Mouse (Mus musculus) hindbrain, embryonic 16.5 days (tissue): ENCODE results near the gene Ptprd. TPM values are rescaled to one million over a fixed set of nuclear protein-coding genes. Genes with fewer than 3 reads are reported as not detected.

Source experiments
- ATAC-seq: fragments of 200-750 bp; cut with Nextera tagmentation; 2 replicates; pipeline ENCODE4 v1.8.0; 2017; ENCODE audit warnings: moderate TSS enrichment, moderate library complexity
- H3K27ac ChIP-seq: fragments of 300-500 bp; sonication (generic); 2 replicates; pipeline ENCODE4 v1.5.1; 2014; ENCODE audit warnings: low read depth, mild to moderate bottlenecking, control low read depth, low read length, moderate library complexity
- H3K27me3 ChIP-seq: fragments of 300-500 bp; sonication (generic); replicated peaks from 2 replicates; pipeline ENCODE4 v1.6.1; 2014; ENCODE audit warnings: low read length; ENCODE audit not compliant: control insufficient read depth, insufficient read depth
- H3K36me3 ChIP-seq: fragments of 300-500 bp; sonication (generic); 2 replicates; pipeline ENCODE4 v1.6.1; 2014; ENCODE audit warnings: mild to moderate bottlenecking, low read length, moderate library complexity, mixed read lengths; ENCODE audit not compliant: control insufficient read depth, insufficient read depth
- H3K4me1 ChIP-seq: fragments of 300-500 bp; sonication (generic); 2 replicates; pipeline ENCODE4 v1.6.1; 2014; ENCODE audit warnings: low read depth, low read length; ENCODE audit not compliant: control insufficient read depth, insufficient read depth
- H3K4me2 ChIP-seq: fragments of 300-500 bp; sonication (generic); 2 replicates; pipeline ENCODE4 v1.6.1; 2014; ENCODE audit warnings: mild to moderate bottlenecking, low read length, control low read depth, moderate library complexity
- H3K4me3 ChIP-seq: fragments of 300-500 bp; sonication (generic); 2 replicates; pipeline ENCODE4 v1.5.1; 2014; ENCODE audit warnings: mild to moderate bottlenecking, low read length, control low read depth, moderate library complexity
- H3K9ac ChIP-seq: fragments of 300-500 bp; sonication (generic); 2 replicates; pipeline ENCODE4 v1.6.1; 2014; ENCODE audit warnings: low read depth, mild to moderate bottlenecking, control low read depth, low read length, moderate library complexity
- H3K9me3 ChIP-seq: fragments of 300-500 bp; sonication (generic); 2 replicates; pipeline ENCODE4 v1.6.1; 2014; ENCODE audit warnings: mild to moderate bottlenecking, low read length, moderate library complexity; ENCODE audit not compliant: control insufficient read depth
- WGBS: fragments of 180-500 bp; shearing (Covaris S2); extraction: QIAGEN DNeasy Blood & Tissue Kit; methylation state at CpG from one replicate; pipeline ENCODE4 v1.1.7; 2014; 5-methylcytosine and 5-hydroxymethylcytosine counted together
- polyA plus RNA-seq: library from polyadenylated mRNA; unstranded; fragments of >200 nt; fragmentation: Nextera tagmentation; extraction: Ambion mirVana; gene quantifications from 2 replicates; pipeline ENCODE4 v1.2.1, GENCODE M21; 2015

Ptprd gene
- polyA plus RNA-seq, 1 experiment from 2014 or later, result 71.6 TPM

DNA sequence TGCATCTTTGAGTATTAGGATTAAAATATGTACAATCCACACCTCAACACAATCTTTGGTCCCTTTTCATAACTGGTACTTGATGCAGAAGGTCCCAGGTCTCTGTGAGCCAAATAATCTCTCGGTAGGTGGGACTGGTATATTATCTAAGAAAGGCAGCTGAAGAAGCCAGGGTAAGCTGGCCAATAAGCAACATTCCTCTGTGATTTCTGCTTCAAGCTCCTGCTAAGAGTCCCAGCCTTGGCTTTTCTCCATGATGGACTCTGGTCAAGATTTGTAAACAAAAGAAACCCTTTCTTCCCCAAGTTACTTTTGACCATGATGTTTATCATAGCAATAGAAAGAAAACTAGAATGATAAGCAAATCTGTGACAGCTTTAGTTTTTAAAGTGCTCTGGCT, 2012.4 kb downstream of the Ptprd start:
- Histone ChIP-seq H3K4me1 (no peaks in the 10 kb centered on the region), H3K4me3 (no peak overlapping the region), H3K27me3 (no peaks in the 10 kb centered on the region), H3K36me3 (no peaks in the 10 kb centered on the region), H3K9ac (no peak overlapping the region), H3K27ac (no peak overlapping the region), H3K9me3 (no peaks in the 10 kb centered on the region), H3K4me2 (no peak overlapping the region)
- 53% methylated on average over 1 of the region's 1 CpGs for WGBS
- ATAC-seq, result no peak

DNA sequence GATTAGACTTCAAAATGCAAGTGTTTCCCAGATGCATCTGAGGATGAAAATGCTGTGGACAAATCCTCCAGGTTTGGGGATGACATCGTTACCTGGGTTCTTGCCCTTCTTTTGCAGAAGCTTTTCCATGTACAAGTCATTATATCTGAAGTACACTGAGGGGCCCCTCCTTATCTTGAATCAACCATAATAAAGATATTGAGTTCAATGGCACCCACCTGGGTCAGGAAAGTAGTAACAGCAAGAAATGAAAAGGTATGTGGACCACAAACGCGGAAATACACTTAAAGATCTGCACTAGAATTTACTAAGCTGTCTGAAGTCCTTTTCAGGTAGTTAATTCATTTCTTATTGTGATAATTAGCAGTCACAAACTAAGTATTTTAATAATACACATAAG, 2017.0 kb downstream of the Ptprd start:
- H3K4me2 ChIP-seq, result no peak overlapping the region
- H3K9ac ChIP-seq, result no peak overlapping the region
- no peaks in the 10 kb centered on the region for H3K36me3 ChIP-seq
- H3K27ac ChIP-seq, result no peak overlapping the region
- 95% methylated on average over 3 of the region's 3 CpGs for WGBS
- no peak for ATAC-seq
- no peak overlapping the region for H3K4me3 ChIP-seq
- H3K27me3 ChIP-seq, result no peaks in the 10 kb centered on the region
- no peaks in the 10 kb centered on the region for H3K9me3 ChIP-seq
- H3K4me1 ChIP-seq, result no peaks in the 10 kb centered on the region

DNA sequence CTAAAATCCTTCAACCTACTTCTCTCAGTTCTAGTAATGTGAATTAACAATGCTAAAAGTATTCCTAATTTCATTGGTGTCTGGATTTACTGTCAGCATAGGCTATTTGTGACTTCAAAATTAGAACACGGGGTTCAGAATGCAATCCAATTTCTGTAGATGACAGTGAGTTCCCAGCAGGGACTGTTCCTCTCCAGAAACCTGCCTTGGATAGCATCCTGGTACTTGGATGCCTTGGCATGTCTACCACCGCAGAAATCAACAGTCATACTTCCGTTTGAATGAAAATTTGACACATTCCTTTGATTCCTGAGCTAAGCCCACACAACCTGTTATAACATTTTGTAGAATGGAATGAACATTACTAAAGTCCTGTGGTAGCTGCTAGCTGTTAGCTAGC, 2018.3 kb downstream of the Ptprd start:
- WGBS, result 73% methylated on average over 3 of the region's 3 CpGs
- H3K36me3 ChIP-seq, result no peaks in the 10 kb centered on the region

DNA sequence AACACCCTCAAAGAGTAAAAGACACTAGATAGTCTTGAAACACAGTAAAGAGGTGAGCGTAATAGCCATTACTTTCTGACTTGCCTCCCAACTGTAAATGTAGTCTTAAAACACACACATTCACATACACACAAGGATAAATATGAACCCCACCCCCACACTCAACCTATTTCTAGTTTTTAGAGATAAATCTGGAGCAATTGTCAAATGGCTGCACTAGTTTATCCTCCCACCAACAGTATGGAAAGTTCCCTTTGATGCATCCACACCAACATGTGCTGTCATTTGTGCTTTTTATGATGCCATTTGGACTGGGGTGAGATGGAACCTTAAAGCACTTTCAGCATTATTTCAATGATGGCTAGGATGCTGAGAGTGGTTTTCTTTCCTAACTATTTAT, 2019.7 kb downstream of the Ptprd start:
- ATAC-seq, result no peak
- 94% methylated on average over 1 of the region's 1 CpGs for WGBS
- H3K27me3 ChIP-seq, result no peaks in the 10 kb centered on the region
- no peaks in the 10 kb centered on the region for H3K9me3 ChIP-seq
- no peak overlapping the region for H3K4me3 ChIP-seq
- no peak overlapping the region for H3K4me2 ChIP-seq
- no peak overlapping the region for H3K9ac ChIP-seq
- no peaks in the 10 kb centered on the region for H3K36me3 ChIP-seq
- no peaks in the 10 kb centered on the region for H3K4me1 ChIP-seq
- H3K27ac ChIP-seq, result no peak overlapping the region

More for the DNA sequence above, 2018.3 kb downstream of the Ptprd start:
- Histone ChIP-seq H3K9ac (no peak overlapping the region), H3K4me1 (no peaks in the 10 kb centered on the region), H3K4me3 (no peak overlapping the region), H3K27ac (no peak overlapping the region), H3K4me2 (no peak overlapping the region), H3K27me3 (no peaks in the 10 kb centered on the region), H3K9me3 (no peaks in the 10 kb centered on the region)
- ATAC-seq, result no peak

DNA sequence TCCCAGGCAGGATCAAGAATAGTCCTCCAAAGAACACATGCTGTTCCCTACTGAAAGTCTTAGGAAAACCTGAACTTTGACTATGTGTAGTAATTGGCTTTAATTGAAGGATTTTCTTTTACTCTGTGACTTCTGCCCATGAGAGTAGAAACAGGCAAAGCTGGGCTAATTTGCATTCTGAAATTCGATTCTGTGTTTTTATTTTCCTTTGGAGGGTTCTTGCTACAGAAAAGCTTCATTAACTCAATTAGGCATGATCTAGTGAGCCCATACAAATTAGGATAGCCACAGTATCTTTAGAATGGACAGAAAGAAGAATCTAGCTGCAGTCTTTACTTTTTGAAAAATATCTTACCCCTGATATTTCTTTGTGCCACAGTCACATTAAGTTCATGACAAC, 2021.0 kb downstream of the Ptprd start:
- H3K36me3 ChIP-seq, result no peaks in the 10 kb centered on the region
- no peak overlapping the region for H3K27ac ChIP-seq
- WGBS, result 8% methylated on average over 1 of the region's 1 CpGs
- no peak overlapping the region for H3K9ac ChIP-seq
- no peak overlapping the region for H3K4me3 ChIP-seq
- H3K27me3 ChIP-seq, result no peaks in the 10 kb centered on the region
- no peaks in the 10 kb centered on the region for H3K9me3 ChIP-seq
- H3K4me1 ChIP-seq, result no peaks in the 10 kb centered on the region
- H3K4me2 ChIP-seq, result no peak overlapping the region
- peak; percentile 45; the same call in 1 of the 2 replicates for ATAC-seq

DNA sequence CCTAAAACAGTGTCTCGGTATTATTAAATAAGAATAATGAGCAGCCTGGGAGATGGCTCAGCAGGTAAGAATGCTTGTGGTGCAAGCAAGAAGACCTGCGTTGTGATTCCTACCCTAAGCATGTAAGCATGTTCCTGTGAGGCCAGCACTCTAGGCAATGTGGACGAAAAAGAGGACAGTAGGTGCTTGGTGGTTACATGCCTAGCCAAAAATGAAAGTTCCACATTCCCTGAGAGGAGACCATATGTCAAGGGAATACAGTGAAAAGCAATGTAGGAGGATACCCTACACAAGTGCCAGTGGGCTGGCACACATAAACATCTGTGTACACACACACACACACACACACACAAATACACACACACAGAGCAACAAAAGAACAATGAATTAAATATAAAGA, 2028.7 kb downstream of the Ptprd start:
- Histone ChIP-seq H3K4me3 (no peak overlapping the region), H3K4me2 (no peak overlapping the region), H3K36me3 (no peaks in the 10 kb centered on the region), H3K27me3 (no peaks in the 10 kb centered on the region), H3K9ac (no peak overlapping the region), H3K27ac (no peak overlapping the region), H3K4me1 (peaks cover 6% of the 10 kb centered on the region), H3K9me3 (no peaks in the 10 kb centered on the region)
- ATAC-seq, result no peak
- 81% methylated on average over 3 of the region's 3 CpGs for WGBS

DNA sequence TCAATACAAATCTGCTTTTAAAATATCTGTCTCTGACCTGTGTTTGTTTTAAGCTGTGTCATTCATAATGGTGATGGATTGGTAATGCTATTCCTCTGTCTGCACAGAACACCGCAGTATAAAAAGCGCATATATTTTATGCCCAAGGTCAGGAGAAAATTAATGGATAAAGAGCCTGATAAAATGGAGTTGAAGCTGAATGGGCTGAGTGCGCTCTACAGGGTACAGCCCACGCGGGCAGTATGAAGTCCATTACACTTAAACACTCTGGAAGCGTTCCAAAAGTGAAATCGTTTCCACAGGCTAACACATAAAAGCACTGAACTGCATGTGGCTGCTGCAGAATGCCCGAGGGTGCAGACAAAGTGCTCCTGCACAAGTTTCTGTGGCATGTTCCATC, 2032.3 kb downstream of the Ptprd start:
- Histone ChIP-seq H3K36me3 (no peaks in the 10 kb centered on the region), H3K27ac (no peak overlapping the region), H3K9me3 (no peaks in the 10 kb centered on the region), H3K27me3 (no peaks in the 10 kb centered on the region), H3K4me1 (peaks cover 6% of the 10 kb centered on the region), H3K4me3 (no peak overlapping the region), H3K9ac (no peak overlapping the region), H3K4me2 (no peak overlapping the region)
- ATAC-seq, result peak; percentile 68; the same call in 1 of the 2 replicates
- 26% methylated on average over 8 of the region's 8 CpGs for WGBS

DNA sequence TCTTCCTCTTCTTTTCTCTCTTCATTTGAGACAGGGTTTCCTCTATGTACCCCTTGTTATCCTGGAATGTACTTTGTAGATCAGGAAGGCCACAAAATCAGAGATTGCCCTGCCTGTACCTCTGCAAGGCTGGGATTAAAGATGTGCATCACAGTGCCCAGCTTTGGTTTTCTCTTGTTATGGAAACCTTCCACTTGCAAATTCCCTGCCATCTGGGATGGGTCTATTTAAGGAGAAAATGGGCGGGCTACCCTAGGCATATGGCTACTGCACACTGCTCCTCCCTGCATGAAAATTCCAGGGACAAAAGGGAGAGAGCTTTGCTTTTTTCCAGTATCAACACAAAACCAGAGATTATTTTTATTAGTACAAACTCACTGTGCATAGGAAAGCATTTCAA, 2036.7 kb downstream of the Ptprd start:
- Histone ChIP-seq H3K4me2 (no peak overlapping the region), H3K9ac (no peak overlapping the region), H3K27me3 (no peaks in the 10 kb centered on the region), H3K36me3 (no peaks in the 10 kb centered on the region), H3K9me3 (no peaks in the 10 kb centered on the region), H3K27ac (no peak overlapping the region), H3K4me3 (no peak overlapping the region), H3K4me1 (peaks cover 6% of the 10 kb centered on the region)
- no peak for ATAC-seq
- 79% methylated on average over 1 of the region's 1 CpGs for WGBS

DNA sequence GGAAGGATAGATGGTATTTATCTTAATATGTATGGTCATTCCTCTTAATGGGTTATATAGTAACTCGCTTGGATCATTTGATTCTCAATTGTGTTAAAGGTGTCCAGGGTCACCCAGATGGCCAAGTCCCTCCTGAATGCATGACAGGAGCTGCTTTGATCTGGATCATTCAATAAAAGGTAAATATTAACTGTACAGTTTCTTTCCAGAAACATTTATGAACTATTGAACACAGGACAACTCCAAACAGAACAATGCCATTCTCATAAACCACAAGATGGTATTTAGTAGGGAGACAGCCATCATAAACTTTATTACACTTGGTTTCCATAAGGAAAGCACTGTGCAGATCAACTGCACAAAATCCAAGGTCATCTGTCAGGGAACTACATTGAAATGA, 2056.0 kb downstream of the Ptprd start:
- H3K4me3 ChIP-seq, result no peak overlapping the region
- no peak overlapping the region for H3K9ac ChIP-seq
- no peak for ATAC-seq
- H3K36me3 ChIP-seq, result no peaks in the 10 kb centered on the region
- no peaks in the 10 kb centered on the region; the same call in 1 of the 2 replicates for H3K4me1 ChIP-seq
- WGBS, result 93% methylated on average over 1 of the region's 1 CpGs
- H3K9me3 ChIP-seq, result no peaks in the 10 kb centered on the region
- no peak overlapping the region for H3K4me2 ChIP-seq
- no peak overlapping the region for H3K27ac ChIP-seq
- no peaks in the 10 kb centered on the region for H3K27me3 ChIP-seq

DNA sequence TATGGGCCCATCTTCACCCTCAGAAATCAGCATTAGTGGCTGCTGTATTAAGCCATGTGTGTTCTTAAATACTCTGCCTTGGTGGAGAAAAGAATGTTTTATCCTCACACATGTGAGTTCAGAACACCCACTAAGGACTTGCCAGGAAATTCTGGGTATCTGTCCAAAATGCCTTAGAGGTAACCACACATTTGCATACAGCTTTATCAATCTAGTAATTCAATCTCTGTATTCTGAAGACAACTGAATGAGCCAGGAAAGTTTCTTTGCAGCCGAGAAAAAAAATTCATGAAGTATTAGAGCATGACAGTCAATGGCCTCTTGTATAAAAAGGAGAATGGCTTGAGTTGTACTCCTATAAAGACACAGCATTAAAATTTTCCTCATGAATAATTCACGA, 2057.6 kb downstream of the Ptprd start:
- WGBS, result 20% methylated on average over 2 of the region's 2 CpGs

More for the DNA sequence above, 2057.6 kb downstream of the Ptprd start:
- Histone ChIP-seq H3K4me2 (no peak overlapping the region), H3K9me3 (no peaks in the 10 kb centered on the region), H3K4me3 (no peak overlapping the region), H3K9ac (no peak overlapping the region), H3K27ac (no peak overlapping the region), H3K27me3 (no peaks in the 10 kb centered on the region), H3K4me1 (no peaks in the 10 kb centered on the region; the same call in 1 of the 2 replicates), H3K36me3 (no peaks in the 10 kb centered on the region)
- peak; percentile 45 for ATAC-seq
